Mouse (Mus musculus): ENCODE data around the gene Oprl1.

Gene Oprl1

GRCm38 (mm10) chr2:181714903-181715326 lies at the start of gene Oprl1:
Gene Oprl1 (plus strand): TSS chr2:181715016.
- DNase-seq (ENCODE audit: inconsistent ontology term) = peak; percentile 2

GRCm38 (mm10) chr2:181670285-181670912 lies 44.4 kb upstream of the Oprl1 start:
- no peak for DNase-seq (ENCODE audit: inconsistent ontology term)

GRCm38 (mm10) chr2:181670913-181671311 lies 43.9 kb upstream of the Oprl1 start:
- peak; percentile 36 for DNase-seq (ENCODE audit: inconsistent ontology term)

- no peak for DNase-seq (ENCODE audit: inconsistent ontology term)
Measured at GRCm38 (mm10) chr2:181671326-181671725, 43.5 kb upstream of the Oprl1 start, which contains the start of gene Sox18. Gene Sox18 (minus strand): TSS chr2:181671640.

GRCm38 (mm10) chr2:181671984-181672383 lies 42.8 kb upstream of the Oprl1 start:
- DNase-seq (ENCODE audit: inconsistent ontology term) = no peak

GRCm38 (mm10) chr2:181673501-181673900 lies 41.3 kb upstream of the Oprl1 start:
- DNase-seq (ENCODE audit: inconsistent ontology term) = peak; percentile 35

GRCm38 (mm10) chr2:181674934-181675333 lies 39.9 kb upstream of the Oprl1 start:
- no peak for DNase-seq (ENCODE audit: inconsistent ontology term)

- DNase-seq (ENCODE audit: inconsistent ontology term) = peak; percentile 79
Measured at GRCm38 (mm10) chr2:181675454-181675853, 39.4 kb upstream of the Oprl1 start.

- DNase-seq (ENCODE audit: inconsistent ontology term) = peak; percentile 27
Measured at GRCm38 (mm10) chr2:181676424-181676823, 38.4 kb upstream of the Oprl1 start.

- peak; percentile 59 for DNase-seq (ENCODE audit: inconsistent ontology term)
Measured at GRCm38 (mm10) chr2:181677096-181677754, 37.6 kb upstream of the Oprl1 start.

- no peak for DNase-seq (ENCODE audit: inconsistent ontology term)
Measured at GRCm38 (mm10) chr2:181677755-181678098, 37.1 kb upstream of the Oprl1 start.

- DNase-seq (ENCODE audit: inconsistent ontology term) = peak; percentile 73
Measured at GRCm38 (mm10) chr2:181678780-181679179, 36.0 kb upstream of the Oprl1 start.

- peak; percentile 88 for DNase-seq (ENCODE audit: inconsistent ontology term)
Measured at GRCm38 (mm10) chr2:181679951-181680715, 34.7 kb upstream of the Oprl1 start, which contains the start of gene Tcea2. Gene Tcea2 (plus strand): TSS chr2:181680310.

- no peak for DNase-seq (ENCODE audit: inconsistent ontology term)
Measured at GRCm38 (mm10) chr2:181680716-181681117, 34.1 kb upstream of the Oprl1 start.

GRCm38 (mm10) chr2:181681978-181682377 lies 32.8 kb upstream of the Oprl1 start:
- DNase-seq (ENCODE audit: inconsistent ontology term) = no peak

- DNase-seq (ENCODE audit: inconsistent ontology term) = no peak
Measured at GRCm38 (mm10) chr2:181683381-181683780, 31.4 kb upstream of the Oprl1 start.

GRCm38 (mm10) chr2:181684713-181685112 lies 30.1 kb upstream of the Oprl1 start:
- no peak for DNase-seq (ENCODE audit: inconsistent ontology term)

- no peak for DNase-seq (ENCODE audit: inconsistent ontology term)
Measured at GRCm38 (mm10) chr2:181685686-181686085, 29.1 kb upstream of the Oprl1 start.

GRCm38 (mm10) chr2:181687586-181687985 lies 27.2 kb upstream of the Oprl1 start:
- DNase-seq (ENCODE audit: inconsistent ontology term) = no peak

- no peak for DNase-seq (ENCODE audit: inconsistent ontology term)
Measured at GRCm38 (mm10) chr2:181689466-181690160, 25.2 kb upstream of the Oprl1 start.

- no peak for DNase-seq (ENCODE audit: inconsistent ontology term)
Measured at GRCm38 (mm10) chr2:181691083-181691482, 23.7 kb upstream of the Oprl1 start.

- DNase-seq (ENCODE audit: inconsistent ontology term) = no peak
Measured at GRCm38 (mm10) chr2:181691571-181691970, 23.2 kb upstream of the Oprl1 start.
